Mouse (Mus musculus) thymus, adult 2 months (tissue): ENCODE data around the gene Tex46. TPM values are rescaled to one million over a fixed set of nuclear protein-coding genes. Genes with fewer than 3 reads are reported as not detected.

ENCODE experiments used
- DNase-seq: peaks from one replicate; pipeline ENCODE4 v3.0.0; 2021
- H3K27ac ChIP-seq: fragments of 200-500 bp; 2 replicates; pipeline ENCODE4 v1.5.1; 2012; ENCODE audit warnings: low read length, control low read depth; ENCODE audit not compliant: control insufficient read depth, insufficient read depth
- H3K27me3 ChIP-seq: fragments of 200-500 bp; 2 replicates; pipeline ENCODE4 v1.6.1; 2012; ENCODE audit warnings: mild to moderate bottlenecking, low read length, moderate library complexity, mixed read lengths; ENCODE audit not compliant: control insufficient read depth, insufficient read depth
- H3K36me3 ChIP-seq: fragments of 200-500 bp; 2 replicates; pipeline ENCODE4 v1.6.1; 2012; ENCODE audit warnings: mild to moderate bottlenecking, low read length, moderate library complexity; ENCODE audit not compliant: control insufficient read depth, insufficient read depth
- H3K4me1 ChIP-seq: fragments of 200-500 bp; replicated peaks from 2 replicates; pipeline ENCODE4 v1.6.1; 2012; ENCODE audit warnings: low read length; ENCODE audit not compliant: control insufficient read depth, insufficient read depth
- H3K4me3 ChIP-seq: fragments of 200-500 bp; 2 replicates; pipeline ENCODE4 v1.5.1; 2012; ENCODE audit warnings: mild to moderate bottlenecking, low read length, control low read depth, moderate library complexity; ENCODE audit not compliant: control insufficient read depth, insufficient read depth
- CTCF ChIP-seq: fragments of 200-500 bp; IDR thresholded peaks from 2 replicates; pipeline ENCODE4 v1.5.1; 2012; ENCODE audit warnings: mild to moderate bottlenecking, control low read depth, low read length, moderate library complexity, borderline replicate concordance; ENCODE audit not compliant: control insufficient read depth, poor library complexity, insufficient read depth; ENCODE audit errors: extremely low read depth
- POLR2A ChIP-seq: fragments of 200-500 bp; IDR thresholded peaks from 2 replicates; pipeline ENCODE4 v1.6.1; 2012; ENCODE audit warnings: mild to moderate bottlenecking, low read length, control low read depth, moderate library complexity; ENCODE audit not compliant: control insufficient read depth, poor library complexity, insufficient read depth; ENCODE audit errors: extremely low read depth
- WGBS: fragments of 180-500 bp; shearing (Covaris S2); methylation state at CpG from one replicate; pipeline ENCODE4 v1.1.7; 2018; 5-methylcytosine and 5-hydroxymethylcytosine counted together
- polyA plus RNA-seq: library from polyadenylated mRNA; depleted of rRNA; stranded (reverse); fragments of >200 nt; gene quantifications from 2 replicates; pipeline ENCODE4 v1.2.3, GENCODE M21; 2012; rRNA removed

The Tex46 gene
- polyA plus RNA-seq = not detected in 2 replicates

- TF ChIP-seq CTCF = no peak
- TF ChIP-seq POLR2A = no peak
- H3K4me3 ChIP-seq = no peak within 1 kb of the TSS
- no peaks in the 10 kb centered on the region for H3K36me3 ChIP-seq
- H3K4me1 ChIP-seq = no peaks in the 10 kb centered on the region
- no peaks in the 10 kb centered on the region for H3K27me3 ChIP-seq
- no peak within 1 kb of the TSS for H3K27ac ChIP-seq
- DNase-seq = no peak
- 73% methylated on average over 4 of the region's 4 CpGs for WGBS
Measured at GRCm38 (mm10) chr4:136610387-136610856, at the start of gene Tex46. Gene Tex46, plus strand, starts transcription at chr4:136610437.

GRCm38 (mm10) chr4:136562755-136563154, 47.5 kb upstream of the Tex46 start:
- Histone ChIP-seq H3K4me3 (no peak overlapping the region), H3K4me1 (no peaks in the 10 kb centered on the region), H3K36me3 (peaks cover 61% of the 10 kb centered on the region), H3K27ac (no peak overlapping the region), H3K27me3 (no peaks in the 10 kb centered on the region)
- 45% methylated on average over 6 of the region's 6 CpGs for WGBS
- no peak for DNase-seq
- TF ChIP-seq CTCF = no peak
- TF ChIP-seq POLR2A = no peak

- TF ChIP-seq CTCF (no peak), POLR2A (no peak)
- Histone ChIP-seq H3K4me3 (no peak overlapping the region), H3K4me1 (no peaks in the 10 kb centered on the region), H3K27ac (no peak overlapping the region), H3K36me3 (peaks cover 50% of the 10 kb centered on the region), H3K27me3 (no peaks in the 10 kb centered on the region)
- 91% methylated on average over 3 of the region's 3 CpGs for WGBS
- DNase-seq = peak; percentile 8
Measured at GRCm38 (mm10) chr4:136568629-136569028, 41.6 kb upstream of the Tex46 start.

GRCm38 (mm10) chr4:136569998-136570397, 40.2 kb upstream of the Tex46 start:
- no peak for DNase-seq
- H3K4me1 ChIP-seq = no peaks in the 10 kb centered on the region
- peaks cover 50% of the 10 kb centered on the region for H3K36me3 ChIP-seq
- H3K27me3 ChIP-seq = no peaks in the 10 kb centered on the region
- no peak overlapping the region for H3K27ac ChIP-seq
- no peak overlapping the region for H3K4me3 ChIP-seq
- TF ChIP-seq CTCF (no peak), POLR2A (no peak)

- Histone ChIP-seq H3K4me3 (no peak overlapping the region), H3K36me3 (no peaks in the 10 kb centered on the region), H3K27me3 (no peaks in the 10 kb centered on the region), H3K27ac (no peak overlapping the region), H3K4me1 (no peaks in the 10 kb centered on the region)
- DNase-seq = no peak
- WGBS = 95% methylated on average over 3 of the region's 3 CpGs
- TF ChIP-seq CTCF (no peak), POLR2A (no peak)
Measured at GRCm38 (mm10) chr4:136581885-136582284, 28.4 kb upstream of the Tex46 start.

GRCm38 (mm10) chr4:136587221-136587827, 22.9 kb upstream of the Tex46 start:
- Histone ChIP-seq H3K27me3 (no peaks in the 10 kb centered on the region), H3K4me1 (no peaks in the 10 kb centered on the region), H3K27ac (no peak overlapping the region), H3K36me3 (peaks cover 21% of the 10 kb centered on the region), H3K4me3 (no peak overlapping the region)
- TF ChIP-seq POLR2A = no peak
- no peak for TF ChIP-seq CTCF
- no peak for DNase-seq
- 97% methylated on average over 4 of the region's 4 CpGs for WGBS

- Histone ChIP-seq H3K36me3 (peaks cover 23% of the 10 kb centered on the region), H3K27me3 (no peaks in the 10 kb centered on the region), H3K4me1 (no peaks in the 10 kb centered on the region), H3K27ac (no peak overlapping the region), H3K4me3 (no peak overlapping the region)
- WGBS = 96% methylated on average over 4 of the region's 4 CpGs
- DNase-seq = no peak
- TF ChIP-seq POLR2A (no peak), CTCF (no peak)
Measured at GRCm38 (mm10) chr4:136588003-136588402, 22.2 kb upstream of the Tex46 start.
